Mouse (Mus musculus) 3134 (cell line): ENCODE results near the gene Trim17.
A peak's percentile ranks its signal among the peaks of the same experiment; 100 is the strongest.

Source experiments
- DNase-seq: peaks from one replicate; pipeline ENCODE4 v3.0.0-alpha.2; 2011; ENCODE audit warnings: low spot score; ENCODE audit not compliant: insufficient read length; ENCODE audit errors: extremely low read depth

Trim17 gene

DNA sequence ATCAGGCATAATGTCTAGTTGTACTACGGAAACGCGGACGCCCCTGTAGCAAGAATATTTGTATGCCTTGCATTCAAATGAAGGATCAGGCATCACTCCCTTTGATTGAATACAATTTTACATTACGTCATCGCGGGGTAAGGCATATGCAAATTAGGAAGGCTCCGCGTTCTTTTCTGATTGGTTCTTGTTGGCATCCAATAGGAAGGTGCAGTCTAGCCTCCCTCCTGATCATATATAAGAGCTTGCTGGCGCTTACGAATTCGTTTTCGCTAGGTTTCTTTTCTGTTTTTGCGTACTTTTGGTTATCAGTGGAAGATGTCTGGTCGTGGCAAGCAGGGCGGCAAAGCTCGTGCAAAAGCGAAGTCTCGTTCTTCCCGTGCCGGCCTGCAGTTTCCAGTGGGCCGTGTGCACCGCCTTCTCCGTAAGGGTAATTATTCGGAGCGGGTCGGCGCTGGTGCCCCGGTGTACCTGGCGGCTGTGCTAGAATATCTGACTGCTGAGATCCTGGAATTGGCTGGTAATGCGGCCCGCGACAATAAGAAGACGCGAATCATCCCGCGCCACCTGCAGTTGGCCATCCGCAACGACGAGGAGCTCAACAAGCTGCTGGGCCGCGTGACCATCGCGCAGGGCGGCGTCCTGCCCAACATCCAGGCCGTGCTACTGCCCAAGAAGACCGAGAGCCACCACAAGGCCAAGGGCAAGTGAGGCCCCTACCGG is at the start of gene Trim17, which contains the start of gene Hist3h2a:
Gene Trim17, plus strand, starts transcription at position 266 of the 723 bp plus-strand sequence.
Gene Hist3h2a, plus strand, starts transcription at position 266 of the 723 bp plus-strand sequence.
- peak; percentile 93 for DNase-seq

DNA sequence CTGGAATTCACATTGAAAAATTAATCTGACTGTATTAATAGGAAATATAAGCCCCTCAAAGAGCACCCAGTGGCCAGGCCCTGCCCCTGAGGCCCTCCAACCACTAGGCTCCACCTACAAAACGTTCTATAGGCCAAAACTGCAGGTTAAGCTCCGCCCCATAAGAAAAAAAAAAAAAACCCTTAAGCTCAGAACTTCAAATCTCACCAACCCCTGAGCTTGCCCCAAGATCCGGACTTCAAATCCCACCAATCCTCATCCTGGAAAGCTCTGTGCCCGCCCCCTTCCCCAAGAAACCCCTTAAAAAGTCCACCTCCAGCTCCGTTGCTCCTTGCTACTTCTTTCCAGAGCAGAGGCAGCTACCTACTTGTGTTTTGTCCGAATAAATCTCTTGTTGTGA is 49.6 kb upstream of the Trim17 start:
- peak; percentile 50 for DNase-seq

DNA sequence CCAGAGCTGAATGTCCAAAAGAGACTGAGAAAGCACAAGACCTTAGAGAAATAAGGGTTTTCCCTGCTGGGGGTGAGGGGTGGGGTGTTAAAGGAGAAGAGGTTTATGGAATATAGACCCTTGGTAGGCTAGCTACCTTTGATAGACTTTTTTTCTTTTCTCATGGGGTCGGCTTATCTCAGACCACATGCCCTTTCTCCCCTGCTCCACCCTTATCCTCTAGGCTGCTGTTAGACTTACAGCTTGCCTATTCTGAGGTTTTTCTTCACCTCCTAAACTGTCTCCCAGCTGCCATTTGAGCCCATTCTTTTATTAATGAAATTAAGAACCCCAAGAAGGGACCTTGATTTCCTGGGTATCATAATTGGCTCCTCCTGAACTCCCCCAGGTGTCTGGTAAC is 40.7 kb upstream of the Trim17 start:
- DNase-seq = no peak

DNA sequence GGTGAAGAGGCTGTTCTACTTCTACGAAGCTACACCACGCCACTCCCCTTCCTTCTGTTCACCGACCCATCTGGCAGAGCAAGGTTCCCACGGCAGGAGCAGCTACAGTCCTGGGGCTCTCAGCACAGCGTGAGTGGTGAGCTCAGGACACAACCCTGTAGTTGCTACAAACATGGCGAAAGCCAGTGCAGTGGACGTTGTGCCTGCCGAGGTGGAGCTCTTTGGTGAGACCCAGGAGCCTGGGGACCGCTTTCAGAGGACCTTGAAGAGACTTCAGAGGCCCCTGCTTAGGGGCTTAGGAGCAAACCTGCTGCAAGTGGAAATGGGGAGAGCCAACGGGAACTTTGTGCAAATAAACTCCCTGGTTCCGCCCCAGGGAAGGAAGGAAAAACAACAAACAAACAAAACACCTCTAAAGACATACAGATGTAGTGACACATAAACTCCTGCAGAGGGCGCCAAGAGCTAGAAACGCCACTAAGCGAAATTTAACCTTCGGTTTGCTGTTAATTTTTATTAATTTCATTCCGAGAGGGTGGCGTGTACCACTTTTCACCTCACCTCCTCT is 39.9 kb upstream of the Trim17 start:
- DNase-seq = no peak

DNA sequence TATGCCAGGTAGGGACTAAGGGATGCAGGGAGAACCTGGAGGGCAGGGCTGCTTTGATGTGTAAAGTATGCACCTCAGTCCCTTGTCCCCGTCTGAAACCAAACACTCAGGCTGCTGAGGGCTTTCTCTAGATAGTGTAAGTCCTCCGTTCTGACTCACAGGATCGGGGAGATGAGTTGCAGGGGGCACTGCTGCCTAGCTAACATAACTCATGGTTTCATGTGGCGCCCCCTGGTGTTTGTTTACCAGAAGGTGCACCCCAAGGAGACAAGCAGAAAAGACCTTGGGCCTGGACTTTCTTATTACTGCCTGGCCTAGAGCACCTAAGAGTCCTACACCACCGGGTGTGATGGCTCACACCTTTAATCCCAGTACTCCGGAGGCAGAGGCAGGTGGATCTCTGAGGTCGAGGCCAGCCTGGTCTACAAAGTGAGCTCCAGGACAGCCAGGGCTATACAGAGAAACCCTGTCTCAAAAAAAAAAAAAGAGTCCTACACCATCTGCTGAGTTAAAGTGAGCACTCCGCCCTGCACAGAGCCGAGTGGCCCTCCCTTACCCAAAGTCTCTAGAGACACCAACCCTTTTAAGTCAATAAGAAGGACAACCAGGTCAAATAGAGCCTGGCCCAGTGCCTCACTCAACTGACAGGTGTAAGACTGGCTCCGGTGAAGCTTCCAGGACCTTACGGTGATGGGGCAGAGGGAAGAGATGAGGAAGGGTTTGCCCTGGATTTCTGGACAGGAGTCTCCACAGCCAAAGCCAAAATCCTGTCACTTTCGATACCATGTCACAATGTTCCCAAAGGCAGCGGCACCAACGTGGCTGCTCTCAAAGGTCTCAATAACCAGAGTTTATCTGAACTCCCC is 37.4 kb upstream of the Trim17 start:
- DNase-seq = peak; percentile 27

DNA sequence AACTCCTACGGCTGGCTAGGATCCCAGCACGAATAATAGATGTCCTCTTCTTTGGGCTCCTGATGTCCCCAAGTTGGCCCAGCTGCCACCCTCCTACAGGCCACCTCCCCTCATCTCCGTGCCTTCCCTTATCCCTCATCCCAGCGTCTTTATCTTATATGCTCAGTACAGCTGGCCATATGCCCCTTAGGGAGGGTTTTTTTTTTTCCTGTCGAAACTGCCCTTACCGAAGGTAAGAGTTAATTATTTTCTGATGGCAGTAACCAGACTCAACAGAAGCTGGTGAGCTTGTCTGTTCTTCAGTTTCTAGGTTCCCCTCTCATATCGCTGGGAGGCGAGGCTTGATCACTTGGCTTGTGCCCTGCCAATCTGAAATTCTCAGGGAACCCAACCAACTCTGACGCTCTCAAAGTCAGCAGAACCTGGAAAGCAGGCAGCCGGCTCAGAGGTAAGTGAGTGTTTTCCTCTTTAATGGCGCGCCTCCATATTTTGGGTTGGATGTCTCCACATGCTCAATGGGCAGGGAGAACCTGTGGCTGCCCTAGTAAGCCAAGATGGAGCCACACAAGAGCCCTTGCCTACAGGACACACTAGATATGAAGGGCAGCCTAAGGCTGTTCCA is 36.6 kb upstream of the Trim17 start, which contains the start of gene Btnl10:
Gene Btnl10, plus strand, starts transcription at position 164 of the 622 bp plus-strand sequence.
- DNase-seq = no peak

DNA sequence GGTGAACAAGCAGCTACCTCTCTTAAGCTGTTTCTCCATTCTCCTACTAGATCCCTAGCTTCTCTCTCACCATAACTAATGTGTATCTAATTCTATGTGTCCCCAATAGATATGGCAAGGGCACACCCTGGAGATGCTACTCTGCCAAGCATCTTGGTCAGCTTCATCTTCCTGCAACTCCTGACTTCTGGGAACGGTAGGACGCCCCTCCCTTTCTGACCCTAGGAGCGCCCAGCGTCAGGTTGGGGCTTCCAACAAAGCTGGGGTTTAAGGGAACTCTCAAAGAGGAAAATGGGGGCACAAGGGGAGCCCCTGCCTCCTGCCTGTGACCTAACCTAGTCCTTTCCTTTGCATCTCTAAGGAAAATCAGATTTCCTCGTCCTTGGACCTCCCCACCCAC is 35.7 kb upstream of the Trim17 start:
- DNase-seq = no peak

DNA sequence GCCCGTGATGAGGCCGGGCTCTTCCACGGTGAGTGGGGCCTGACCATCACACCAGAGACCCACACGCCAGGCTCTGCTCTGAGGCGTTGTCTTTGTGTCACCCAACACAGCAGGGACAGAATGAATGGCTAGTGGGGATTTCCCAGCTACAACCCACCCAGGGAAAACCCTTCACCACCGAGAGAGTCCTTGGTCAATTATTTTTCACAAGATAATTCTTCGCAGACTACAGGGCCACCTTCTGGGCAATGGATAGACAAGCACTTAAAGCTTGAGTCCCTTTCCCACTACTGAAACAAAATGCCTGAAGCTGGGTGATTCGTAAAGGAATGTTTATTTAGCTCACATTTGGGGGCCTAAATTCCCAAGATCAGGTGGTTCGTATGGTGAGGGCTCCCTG is 32.1 kb upstream of the Trim17 start:
- DNase-seq = no peak

DNA sequence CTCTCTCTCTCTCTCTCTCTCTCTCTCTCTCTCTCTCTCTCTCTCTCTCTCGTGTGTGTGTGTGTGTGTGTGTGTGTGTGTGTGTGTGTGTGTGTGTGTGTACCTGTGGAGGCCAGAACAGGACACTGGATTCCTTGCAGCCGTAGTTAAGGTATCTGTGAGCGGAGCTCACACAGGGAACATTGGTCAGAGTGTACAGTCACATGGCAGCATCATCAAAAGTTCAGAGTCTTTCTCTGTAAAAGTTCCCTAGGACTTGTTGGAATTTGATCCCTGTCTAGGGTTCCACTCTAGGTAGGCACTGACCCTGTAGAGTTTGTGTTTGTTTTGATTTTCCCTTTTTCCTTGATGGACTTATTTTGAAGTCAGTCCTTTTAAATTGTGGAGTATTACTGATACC is 27.8 kb upstream of the Trim17 start:
- no peak for DNase-seq

DNA sequence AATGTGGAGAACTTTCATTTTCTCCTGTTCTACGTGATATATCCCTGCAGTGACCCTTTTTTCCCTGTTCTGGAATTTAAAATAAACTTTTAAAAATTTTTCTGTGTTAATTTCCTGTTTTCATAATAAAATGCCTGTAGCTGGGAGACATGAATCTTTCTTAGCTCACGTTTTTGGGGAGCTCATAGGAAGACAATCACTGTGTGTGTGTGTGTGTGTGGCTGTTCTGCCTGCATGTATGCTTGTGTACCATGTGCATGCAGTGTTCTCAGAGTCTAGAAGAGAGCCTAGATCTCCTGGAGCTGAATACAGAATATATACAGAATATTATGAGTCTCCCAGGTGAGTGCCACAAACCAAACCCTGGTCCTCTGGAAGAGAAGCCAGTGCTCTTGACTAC is 27.4 kb upstream of the Trim17 start:
- DNase-seq = no peak

DNA sequence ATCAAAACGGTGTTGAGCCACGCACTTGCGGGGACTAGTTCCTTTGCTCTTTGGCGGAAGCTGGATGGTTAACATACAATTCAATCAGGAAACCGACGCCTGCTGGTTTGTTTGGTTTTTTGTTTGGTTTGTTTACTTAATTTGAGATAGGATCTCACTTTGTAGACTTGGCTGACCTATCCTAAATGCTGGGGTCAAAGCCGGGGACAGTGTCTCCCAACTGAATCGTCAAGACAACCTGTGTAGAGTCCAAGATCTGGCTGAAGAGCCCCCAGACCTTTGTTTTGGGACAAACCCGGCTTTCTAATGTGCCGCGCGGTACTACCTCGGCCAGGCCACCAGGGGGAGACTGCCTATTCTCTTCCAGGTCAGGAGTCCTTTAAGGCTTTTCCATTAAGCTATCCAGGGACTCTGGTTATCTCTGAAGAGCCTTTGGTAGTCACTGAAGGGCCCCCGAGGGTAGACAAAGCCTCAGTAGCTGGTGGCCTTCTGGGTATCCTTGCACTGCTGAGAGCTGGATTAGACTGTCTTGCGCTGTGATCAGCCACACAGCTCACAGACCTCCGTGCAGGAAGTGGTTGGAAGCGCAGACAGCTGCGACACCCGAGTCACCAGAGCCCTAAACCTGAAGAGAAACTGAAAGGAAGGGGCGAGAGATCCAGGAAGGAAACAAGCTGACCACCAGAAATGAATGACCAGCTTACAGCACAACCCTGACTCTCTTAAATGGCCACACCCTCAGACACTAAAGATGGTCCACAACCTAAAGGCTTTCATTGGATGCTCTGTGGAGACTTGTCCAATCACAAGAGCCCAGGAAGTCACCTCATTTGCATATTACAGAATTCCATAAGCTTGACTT is 26.5 kb upstream of the Trim17 start:
- DNase-seq = peak; percentile 54

DNA sequence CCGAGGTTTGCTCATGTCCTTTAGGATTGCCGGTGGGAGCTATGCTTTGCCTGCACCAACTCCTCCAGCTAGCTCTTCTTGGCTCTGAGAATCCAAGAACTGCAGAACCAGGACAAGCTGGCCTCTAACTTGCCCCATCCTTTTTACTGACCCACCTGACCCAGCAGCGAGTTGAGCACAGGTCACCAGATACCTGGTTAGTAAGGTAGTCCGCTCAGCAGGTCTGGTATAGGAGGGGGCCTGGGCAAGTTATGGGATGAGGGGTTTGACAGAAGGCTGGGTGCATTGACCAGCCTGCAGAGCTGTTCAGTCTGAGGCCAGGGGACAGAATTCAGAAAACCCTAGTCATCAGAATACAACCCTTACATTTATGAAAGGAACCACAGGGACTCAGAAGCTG is 25.4 kb upstream of the Trim17 start:
- DNase-seq = no peak

DNA sequence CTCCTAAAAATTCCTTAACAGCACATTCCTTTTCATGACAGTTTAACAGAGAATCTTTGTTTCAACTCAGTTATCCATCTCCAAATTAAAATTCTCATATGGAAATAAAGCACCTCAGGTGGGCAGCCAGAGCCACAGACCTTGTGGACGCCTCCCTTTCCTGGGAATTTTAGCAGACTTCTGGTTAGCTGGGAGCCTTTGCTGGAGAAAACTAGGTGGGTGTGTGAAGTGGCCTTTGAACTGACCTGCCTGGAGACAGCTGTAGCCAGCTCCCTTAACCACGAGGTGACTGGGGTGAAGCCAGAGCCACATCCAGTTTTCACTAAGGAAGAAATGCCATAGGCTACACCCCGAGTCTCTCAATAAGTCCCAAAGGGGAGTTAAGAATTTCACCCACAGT is 24.8 kb upstream of the Trim17 start:
- no peak for DNase-seq

DNA sequence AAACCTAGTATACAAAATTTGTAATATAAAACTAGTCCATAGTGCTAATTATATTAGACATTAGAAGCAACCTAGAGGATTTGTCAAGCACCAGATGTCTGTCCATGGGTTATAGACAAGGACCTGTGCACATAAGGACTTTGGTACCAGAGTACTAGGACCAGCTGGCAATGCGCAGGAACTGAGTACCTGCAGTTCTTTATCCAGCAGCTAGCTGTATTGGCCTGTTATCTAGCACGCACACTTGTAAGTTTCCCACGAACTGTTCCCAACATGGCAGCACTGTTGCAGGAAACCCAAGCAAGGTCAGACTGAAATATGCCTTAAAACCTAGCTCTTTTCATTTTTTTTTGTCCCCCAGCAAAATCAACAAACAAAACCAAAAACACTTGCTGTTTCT is 24.2 kb upstream of the Trim17 start:
- DNase-seq = no peak

DNA sequence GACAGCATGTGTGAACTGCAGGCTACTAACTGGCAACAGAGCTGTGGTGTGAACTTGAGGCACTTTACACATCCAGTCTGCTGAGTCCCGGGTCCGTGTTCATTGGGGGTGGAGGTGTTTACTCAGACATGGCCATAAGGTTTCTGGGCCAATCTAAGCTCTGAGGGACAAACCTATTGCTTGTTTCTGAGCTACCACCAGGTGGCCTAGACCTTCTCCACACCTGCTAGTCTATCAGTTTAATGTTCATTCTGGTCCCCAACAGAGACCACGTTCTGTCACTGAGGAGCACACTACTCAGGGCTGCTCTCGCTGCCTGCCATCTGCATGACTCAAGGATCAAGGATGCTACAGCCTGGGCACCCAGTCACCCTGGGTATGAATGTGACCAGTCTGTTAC is 22.9 kb upstream of the Trim17 start:
- DNase-seq = no peak

DNA sequence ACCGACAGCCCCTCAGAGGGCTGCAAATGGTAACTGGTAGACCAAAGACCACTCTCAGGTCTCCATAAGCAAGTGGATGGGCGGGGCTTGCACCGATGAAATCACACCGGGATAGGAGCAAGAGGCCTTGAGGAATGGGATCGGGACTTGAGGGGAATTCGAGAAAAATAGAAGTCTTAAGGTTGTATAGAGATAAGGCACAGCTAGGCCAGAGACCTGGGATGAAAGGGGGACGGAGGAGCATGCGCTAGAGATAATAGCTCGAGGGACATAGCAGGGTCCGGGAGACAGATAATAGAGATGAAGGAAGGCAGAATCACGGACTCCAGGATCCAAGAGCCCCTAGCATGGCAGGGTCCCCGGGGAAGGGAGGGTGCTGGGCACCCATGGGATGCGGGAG is 16.6 kb upstream of the Trim17 start:
- no peak for DNase-seq

DNA sequence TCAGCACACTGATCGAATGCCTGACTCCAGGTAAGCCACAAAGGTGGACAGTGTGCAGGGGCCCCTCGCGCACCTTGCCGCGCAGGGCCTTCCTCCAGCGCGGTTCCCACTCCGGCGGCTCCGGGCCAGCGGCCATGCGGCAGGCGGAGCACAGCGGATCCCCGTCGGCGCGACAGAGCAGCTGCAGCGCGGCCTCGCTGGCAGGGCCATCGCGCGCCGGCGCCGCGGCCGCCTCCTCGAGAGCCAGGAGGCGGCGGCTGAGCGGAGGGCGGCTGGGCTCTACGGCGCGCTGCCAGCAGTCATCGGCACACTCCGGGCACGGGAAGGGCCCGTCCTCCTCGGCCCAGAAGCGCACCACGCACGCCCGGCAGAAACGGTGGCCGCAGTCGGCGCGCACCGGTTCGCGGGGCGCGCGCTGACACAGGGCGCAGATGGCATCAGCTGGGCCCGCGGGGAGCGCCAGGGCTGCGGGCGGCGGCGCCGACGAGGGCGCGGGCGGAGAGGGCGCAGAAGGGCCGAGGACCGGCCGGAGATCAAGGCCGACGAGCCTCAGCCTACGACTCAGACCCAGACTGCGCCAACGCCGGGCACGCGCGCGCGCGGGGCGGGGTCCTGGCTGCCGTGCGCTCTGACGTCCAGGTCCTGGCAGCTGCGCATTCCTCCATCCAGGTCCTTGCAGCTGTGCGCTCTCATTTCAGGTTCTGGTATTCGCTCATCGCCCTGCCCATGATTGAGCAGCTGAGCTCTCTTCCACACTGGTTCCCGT is 16.0 kb upstream of the Trim17 start, which contains the start of gene Rnf187:
Gene Rnf187, minus strand, starts transcription at position 595 of the 766 bp plus-strand sequence.
- peak; percentile 96 for DNase-seq

DNA sequence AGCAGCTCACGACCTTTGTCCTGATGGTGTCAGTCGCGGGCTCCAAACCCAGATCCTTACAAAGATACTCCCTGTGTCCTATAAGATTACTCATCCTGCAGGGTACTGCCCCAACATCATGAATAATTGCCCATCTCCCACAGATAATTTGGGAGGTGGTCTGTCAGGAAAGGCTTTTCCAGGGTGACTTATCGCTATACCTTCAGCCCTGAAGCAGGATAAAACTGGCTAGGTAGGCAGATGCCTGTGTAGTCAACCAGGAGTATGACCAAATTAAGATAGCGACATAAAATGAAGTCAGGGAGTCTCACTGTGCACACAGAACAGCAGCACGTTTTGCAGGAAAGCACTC is 15.4 kb upstream of the Trim17 start:
- DNase-seq = no peak

DNA sequence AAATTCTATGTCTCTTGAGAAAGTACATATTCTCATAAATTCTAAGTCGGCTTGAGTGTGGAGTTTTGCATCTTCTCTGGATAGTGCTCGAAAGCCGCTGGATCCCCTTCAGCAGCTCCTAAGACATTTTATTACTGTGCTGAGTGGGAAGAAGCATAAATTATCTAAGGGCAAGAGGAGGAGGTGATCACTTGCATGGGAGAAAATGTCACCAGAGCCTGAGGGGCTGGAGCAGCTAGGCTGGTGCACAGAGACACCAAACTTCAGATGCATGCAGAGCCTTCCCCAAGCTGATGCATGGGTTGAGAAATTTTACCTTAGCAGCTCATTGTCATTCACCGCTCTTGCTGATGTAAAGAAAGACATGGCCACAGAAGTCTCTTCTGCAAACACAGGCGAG is 10.3 kb upstream of the Trim17 start:
- no peak for DNase-seq
